Mouse (Mus musculus): ENCODE data around the gene Socs2.

The Socs2 gene

GRCm38 (mm10) chr10:95347776-95348175, 69.2 kb downstream of the Socs2 start:
- DNase-seq (ENCODE audit: low read depth, low spot score) = no peak

- no peak for DNase-seq (ENCODE audit: low read depth, low spot score)
Measured at GRCm38 (mm10) chr10:95342833-95343590, 74.0 kb downstream of the Socs2 start.

- no peak for DNase-seq (ENCODE audit: low read depth, low spot score)
Measured at GRCm38 (mm10) chr10:95340676-95341075, 76.3 kb downstream of the Socs2 start.

- no peak for DNase-seq (ENCODE audit: low read depth, low spot score)
Measured at GRCm38 (mm10) chr10:95337589-95337988, 79.4 kb downstream of the Socs2 start.

DNA sequence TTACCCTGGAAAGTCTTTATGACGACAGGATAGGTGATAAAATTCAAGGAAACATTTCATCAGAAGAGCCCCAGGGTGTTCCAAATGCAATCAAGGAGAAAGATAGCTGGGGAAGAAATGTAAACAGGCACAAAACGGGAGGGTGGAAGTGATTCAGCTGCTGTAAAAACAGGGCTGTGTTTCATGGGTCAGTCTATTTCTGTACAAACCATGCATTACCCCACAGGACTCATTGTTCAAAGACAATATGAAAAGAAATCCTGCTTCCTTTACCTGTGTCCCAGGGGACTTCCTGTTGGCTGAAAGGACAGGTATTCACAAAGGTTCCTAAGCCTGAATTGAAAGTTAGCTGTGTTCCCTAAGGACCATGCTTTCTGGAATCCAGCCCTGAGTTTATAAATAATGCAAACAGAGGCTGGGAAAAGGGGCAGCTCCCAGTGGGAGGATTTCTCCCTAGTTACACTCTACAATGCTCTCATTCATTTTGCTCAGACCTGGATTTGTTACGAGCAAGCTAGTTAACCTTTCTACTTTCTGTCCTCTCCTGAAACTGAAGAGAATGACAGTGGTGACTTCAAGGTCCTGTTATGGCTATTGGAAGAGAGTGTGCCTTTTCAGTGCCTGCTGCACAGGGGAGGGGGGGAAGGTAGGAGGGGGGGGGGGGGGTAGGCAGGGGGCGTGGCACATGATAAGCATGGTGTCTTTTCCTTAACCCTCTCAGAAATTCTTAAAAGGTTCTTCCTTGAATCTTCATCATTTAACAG, 80.0 kb downstream of the Socs2 start:
- no peak for DNase-seq (ENCODE audit: low read depth, low spot score)

Measured in skeletal muscle tissue, adult 2 months (tissue).